Mouse (Mus musculus): ENCODE measurements around the gene Plgrkt.

GRCm38 (mm10) chr19:29373438-29373837 lies 6.2 kb upstream of the Plgrkt start:
- TF ChIP-seq POLR2A (IDR thresholded peaks at IDR 0.05; ENCODE audit: borderline replicate concordance, extremely low read depth, insufficient read depth, insufficient read length, poor library complexity, severe bottlenecking), result no peak
- no peak for TF ChIP-seq CTCF (IDR thresholded peaks at IDR 0.05; ENCODE audit: borderline replicate concordance, extremely low read depth, insufficient read depth, insufficient read length)

Data from brain, embryonic 14.5 days (tissue).